Mouse (Mus musculus) telencephalon, adult 2 months (tissue): ENCODE measurements at regions not wholly inside any gene's neighbourhood (a gene's known extent, or its start where the extent isn't known, plus 50 kb on each side); places are given as distances from the start of the nearest gene placed in this dataset.

ENCODE experiments used
- DNase-seq: peaks from one replicate; pipeline ENCODE4 v3.0.0-alpha.2; 2011; ENCODE audit warnings: low read depth, low spot score

GRCm38 (mm10) chr16:78156876-78157232, 144.4 kb upstream of the Cxadr start:
- no peak for DNase-seq

GRCm38 (mm10) chr16:78156138-78156875, 145.0 kb upstream of the Cxadr start:
- peak; percentile 84 for DNase-seq

GRCm38 (mm10) chr16:78153899-78154605, 147.2 kb upstream of the Cxadr start:
- DNase-seq, result no peak

GRCm38 (mm10) chr16:78144146-78144545, 157.1 kb upstream of the Cxadr start:
- DNase-seq, result peak; percentile 56

GRCm38 (mm10) chr16:78135501-78135900, 165.8 kb upstream of the Cxadr start:
- no peak for DNase-seq

GRCm38 (mm10) chr16:78134531-78134930, 166.8 kb upstream of the Cxadr start:
- no peak for DNase-seq

- DNase-seq, result no peak
These were observed 179.6 kb upstream of the Cxadr start for GRCm38 (mm10) chr16:78121668-78122067.

GRCm38 (mm10) chr16:78120346-78120899, 180.9 kb upstream of the Cxadr start:
- DNase-seq, result no peak

- DNase-seq, result peak; percentile 55
These were observed 197.0 kb upstream of the Cxadr start for GRCm38 (mm10) chr16:78104246-78104645.

GRCm38 (mm10) chr16:78101415-78102326, 199.6 kb upstream of the Cxadr start:
- DNase-seq, result no peak

GRCm38 (mm10) chr16:78099842-78100241, 201.4 kb upstream of the Cxadr start:
- no peak for DNase-seq

- no peak for DNase-seq
These were observed 202.2 kb upstream of the Cxadr start for GRCm38 (mm10) chr16:78099114-78099513.

- DNase-seq, result no peak
These were observed 202.7 kb upstream of the Cxadr start for GRCm38 (mm10) chr16:78098555-78098954.

GRCm38 (mm10) chr16:78096571-78096970, 204.7 kb upstream of the Cxadr start:
- DNase-seq, result no peak

GRCm38 (mm10) chr16:78090155-78090554, 211.1 kb upstream of the Cxadr start:
- no peak for DNase-seq

- no peak for DNase-seq
These were observed 233.7 kb upstream of the Cxadr start for GRCm38 (mm10) chr16:78067532-78068118.

- DNase-seq, result no peak
These were observed 240.8 kb upstream of the Cxadr start for GRCm38 (mm10) chr16:78060516-78060915.

- DNase-seq, result no peak
These were observed 243.7 kb upstream of the Cxadr start for GRCm38 (mm10) chr16:78057549-78057948.

- no peak for DNase-seq
These were observed 249.2 kb upstream of the Cxadr start for GRCm38 (mm10) chr16:78052133-78052532.

GRCm38 (mm10) chr16:78040149-78040920, 261.0 kb upstream of the Cxadr start:
- DNase-seq, result no peak
